Mouse (Mus musculus): ENCODE data around the gene Dtx2.

The Dtx2 gene

DNA sequence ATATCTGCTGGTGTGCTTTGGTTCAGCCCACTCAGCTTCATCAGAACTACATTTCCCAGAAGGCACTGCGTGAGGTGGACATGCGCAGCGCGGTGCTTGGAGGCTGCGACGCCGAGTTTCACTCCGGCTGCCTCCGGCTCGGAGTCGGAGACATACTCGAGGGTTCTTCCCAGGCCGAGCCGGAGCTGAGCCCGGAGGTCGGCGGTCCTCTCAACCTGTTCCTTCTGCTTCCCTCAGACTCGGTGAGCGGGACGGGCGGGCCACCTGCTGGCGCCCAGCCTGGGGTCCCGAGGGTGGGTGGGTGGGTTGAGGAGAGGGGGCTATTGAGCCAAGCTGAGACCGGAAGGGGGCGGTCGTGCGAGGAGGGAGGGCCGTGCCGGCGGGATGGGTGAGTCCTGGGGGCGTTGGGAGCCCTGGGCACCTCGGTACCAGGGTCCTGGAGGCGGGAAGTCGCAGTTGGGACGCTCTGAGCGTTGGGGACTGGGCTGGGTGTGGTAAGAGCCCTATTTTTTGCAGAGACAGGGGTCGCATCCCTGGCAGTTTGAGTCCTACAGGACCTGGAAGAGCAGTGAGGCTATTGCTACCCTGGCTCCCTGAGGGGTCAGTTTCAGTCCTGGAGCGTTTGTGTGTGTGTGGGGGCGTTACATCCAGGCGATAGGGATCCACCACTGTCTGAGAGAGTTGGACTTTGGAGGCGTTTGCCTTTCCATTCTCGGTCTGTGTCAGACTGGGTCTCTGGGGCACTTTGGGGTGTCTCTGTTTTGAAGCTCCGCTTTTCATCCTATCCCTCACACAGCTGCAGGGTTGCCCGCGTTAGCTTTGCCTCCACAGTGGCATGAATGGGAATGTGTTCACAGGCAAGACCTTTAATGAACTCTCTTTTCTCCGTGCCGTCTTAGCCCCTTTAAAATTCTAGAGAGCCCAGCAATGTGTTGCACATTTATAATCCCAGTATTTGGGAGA, at the start of gene Dtx2:
Gene Dtx2, plus strand, starts transcription at position 76 of the 963 bp plus-strand sequence.
- peak; percentile 78 to 86 for DNase-seq

DNA sequence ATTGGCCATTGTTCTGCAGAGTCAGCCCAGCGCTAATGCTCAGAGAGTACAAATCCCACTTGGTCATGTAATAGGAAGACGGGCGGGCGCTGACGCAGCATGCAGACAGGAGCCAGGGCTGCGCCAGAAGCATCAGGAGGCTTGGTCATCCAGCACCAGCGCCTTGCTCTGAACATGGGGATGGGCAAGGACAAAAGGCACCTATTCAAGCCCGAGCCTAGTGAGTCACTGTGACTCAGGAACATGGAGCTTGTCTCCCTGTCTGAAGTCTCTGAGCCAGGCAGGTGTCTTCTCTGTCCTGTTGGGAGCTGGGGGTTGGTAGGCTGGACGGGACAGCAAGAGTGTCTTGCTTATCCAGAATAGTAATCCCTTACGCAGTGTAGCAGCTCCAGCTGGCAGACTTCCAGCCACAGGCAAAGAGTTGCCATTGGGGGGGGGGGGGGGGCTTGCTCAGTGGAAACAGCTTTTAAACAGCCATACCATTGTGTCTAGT, 48.6 kb upstream of the Dtx2 start:
- DNase-seq: no peak

DNA sequence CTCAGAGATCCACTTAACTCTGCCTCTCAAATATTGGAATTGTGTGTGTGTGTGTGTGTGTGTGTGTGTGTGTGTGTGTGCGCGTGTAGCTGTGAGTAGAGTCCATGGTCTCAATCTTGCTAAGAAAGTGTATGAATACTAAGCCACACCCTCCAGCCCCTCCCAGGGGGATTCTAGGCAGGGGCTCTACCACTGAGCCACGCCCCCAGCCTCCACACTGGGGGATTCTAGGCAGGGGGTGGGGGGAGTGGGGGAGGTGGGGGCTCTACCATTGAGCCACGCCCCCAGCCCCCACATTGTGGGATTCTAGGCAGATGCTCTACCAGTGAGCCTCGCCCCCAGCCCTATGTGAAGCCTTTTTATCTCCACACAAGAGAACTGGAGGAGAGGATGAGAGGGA, 48.0 kb upstream of the Dtx2 start:
- DNase-seq: no peak

GRCm38 (mm10) chr5:135950710-135951412, 43.7 kb upstream of the Dtx2 start:
- DNase-seq: no peak

- DNase-seq: no peak
Observed at GRCm38 (mm10) chr5:135951660-135952059, 42.9 kb upstream of the Dtx2 start.

DNA sequence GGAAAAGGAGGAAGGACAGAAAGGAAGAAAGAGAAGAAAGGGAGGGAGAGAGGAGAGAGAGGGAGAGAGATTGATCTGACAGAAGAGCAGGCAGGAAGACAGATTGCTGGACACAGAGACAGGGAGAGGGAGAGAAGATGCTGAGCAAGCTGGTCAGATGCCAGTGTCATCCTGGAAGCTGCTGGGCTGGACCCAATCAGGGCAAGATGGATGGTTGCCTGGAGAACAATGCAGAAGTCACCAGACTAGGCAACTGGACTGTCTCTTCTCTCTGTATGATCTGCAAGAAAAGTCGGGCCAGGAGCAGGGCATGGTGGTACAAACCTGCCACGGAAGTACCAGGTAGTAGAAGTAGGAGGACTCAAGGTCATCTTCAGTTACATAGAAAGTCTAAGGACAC, 41.8 kb upstream of the Dtx2 start:
- DNase-seq: no peak

- no peak for DNase-seq
Observed at GRCm38 (mm10) chr5:135956300-135957206, 38.0 kb upstream of the Dtx2 start.

DNA sequence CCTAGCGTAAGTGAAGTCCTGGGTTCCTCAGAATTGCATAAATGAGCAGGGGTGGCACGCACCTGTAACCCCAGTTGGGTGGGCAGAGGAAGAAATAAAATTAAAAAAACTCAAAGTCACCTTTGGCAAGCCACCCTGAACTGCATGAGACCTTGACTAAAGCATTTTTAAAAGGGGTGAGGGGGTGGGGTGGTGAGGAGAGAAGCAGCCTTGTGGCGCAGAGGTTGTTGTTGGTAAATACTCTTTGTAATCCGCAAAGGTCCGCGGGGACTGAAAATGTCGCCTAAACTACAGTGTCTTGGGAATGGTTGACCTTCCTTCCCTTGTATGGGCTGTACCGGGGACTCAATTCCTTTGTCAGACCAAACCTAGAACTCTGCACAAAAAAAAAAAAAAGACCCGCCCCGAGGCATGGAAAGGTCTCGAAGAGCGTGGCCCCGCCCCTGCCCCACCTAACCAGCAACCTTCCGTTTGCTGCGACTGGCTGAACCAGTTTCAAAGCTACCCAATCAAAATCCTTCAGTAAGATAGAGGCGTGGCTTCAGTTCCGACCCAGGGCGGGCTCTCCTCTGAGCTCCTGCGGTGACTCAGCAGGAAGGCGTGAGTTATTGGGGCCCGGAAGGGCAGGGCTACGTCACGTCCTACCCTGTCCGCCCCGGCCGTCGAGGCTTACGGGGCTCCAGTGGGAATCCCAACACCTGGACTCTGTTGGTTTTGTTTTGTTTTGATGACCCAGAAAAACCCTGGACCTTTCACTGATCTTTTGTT, 37.2 kb upstream of the Dtx2 start:
- peak; percentile 78 to 89 for DNase-seq

DNA sequence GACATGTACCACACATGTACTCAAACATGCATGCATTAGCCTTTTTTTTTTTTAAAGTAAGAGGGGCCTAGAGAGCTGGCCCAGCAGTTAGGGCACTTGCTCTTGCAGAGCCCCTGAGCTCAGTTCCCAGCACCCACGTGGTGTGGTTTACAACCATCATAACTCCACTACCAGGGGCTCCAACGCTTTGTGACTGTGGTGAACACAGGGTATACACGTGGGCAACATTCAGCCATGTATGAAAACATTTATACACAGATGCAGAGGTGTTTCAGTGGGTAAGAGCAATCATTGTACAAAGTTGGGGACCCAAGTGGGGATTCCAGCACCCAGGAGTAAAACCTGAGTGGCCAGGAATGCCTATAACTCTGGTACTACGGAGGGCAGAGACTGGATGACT, 36.2 kb upstream of the Dtx2 start:
- DNase-seq: no peak

- no peak for DNase-seq
Observed at GRCm38 (mm10) chr5:135959911-135960310, 34.7 kb upstream of the Dtx2 start.

GRCm38 (mm10) chr5:135960909-135961635, 33.5 kb upstream of the Dtx2 start:
- DNase-seq: no peak

DNA sequence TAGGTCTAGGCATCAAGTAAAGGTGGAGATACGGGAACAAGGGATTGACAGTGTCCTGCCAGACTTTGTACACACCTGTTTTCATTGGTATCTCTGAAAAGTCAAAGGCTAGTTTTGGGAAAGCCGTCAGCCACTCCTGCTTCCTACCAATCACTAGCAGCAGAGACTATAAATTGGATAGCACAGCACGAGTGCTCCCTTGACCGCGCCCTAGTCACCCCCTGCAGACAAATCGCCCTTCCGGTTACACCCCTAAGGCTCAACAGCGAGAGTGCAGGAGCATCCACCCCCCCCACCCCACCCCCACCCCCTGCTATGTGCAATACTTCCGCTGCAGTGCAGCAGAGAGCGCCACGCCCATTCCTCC, 32.5 kb upstream of the Dtx2 start:
- no peak for DNase-seq

- peak; percentile 94 to 99 for DNase-seq
Observed at GRCm38 (mm10) chr5:135962492-135963279, 31.9 kb upstream of the Dtx2 start.

GRCm38 (mm10) chr5:135963280-135963627, 31.3 kb upstream of the Dtx2 start:
- no peak for DNase-seq

GRCm38 (mm10) chr5:135965501-135965930, 29.1 kb upstream of the Dtx2 start:
- no peak for DNase-seq

GRCm38 (mm10) chr5:135966866-135967265, 27.7 kb upstream of the Dtx2 start:
- DNase-seq: no peak

GRCm38 (mm10) chr5:135968781-135969180, 25.8 kb upstream of the Dtx2 start:
- DNase-seq: peak in 1 of 2 experiments; percentile 67

DNA sequence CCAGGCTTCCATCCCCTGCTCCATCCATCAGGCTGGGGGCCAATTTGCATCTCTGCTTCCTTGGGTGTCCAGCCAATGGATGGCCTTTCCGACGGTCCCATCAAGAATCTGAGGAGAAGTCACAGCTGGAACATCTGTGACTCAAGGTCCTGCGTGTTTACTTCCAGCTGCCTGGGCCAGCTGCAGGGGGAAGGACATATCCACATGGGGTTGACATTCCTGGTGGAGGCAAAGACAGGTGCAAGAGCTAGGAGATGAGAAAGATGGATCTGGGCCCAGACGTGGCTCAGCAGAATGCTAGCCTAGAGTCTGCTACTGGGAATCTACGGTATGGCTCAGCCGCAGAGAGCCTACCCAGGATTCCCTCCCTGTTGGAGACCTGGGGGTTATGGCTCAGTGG, 24.4 kb upstream of the Dtx2 start:
- DNase-seq: no peak

DNA sequence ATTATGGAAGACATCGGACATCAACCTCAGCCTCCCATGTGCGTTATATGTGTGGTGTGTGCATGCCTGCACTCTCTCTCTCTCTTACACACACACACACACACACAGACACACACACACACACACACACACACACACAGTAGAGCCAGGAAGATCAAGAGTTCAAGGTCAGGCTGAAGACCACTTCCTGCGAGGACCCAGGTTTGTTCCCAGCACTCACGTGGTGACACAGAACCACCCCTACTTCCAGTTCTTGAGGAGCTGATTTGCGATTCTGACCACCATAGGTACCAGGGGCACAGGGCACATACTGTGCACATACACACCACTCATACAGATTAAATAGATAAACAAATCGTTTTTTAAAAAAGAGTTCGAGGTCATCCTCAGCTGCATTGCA, 22.7 kb upstream of the Dtx2 start:
- no peak for DNase-seq

DNA sequence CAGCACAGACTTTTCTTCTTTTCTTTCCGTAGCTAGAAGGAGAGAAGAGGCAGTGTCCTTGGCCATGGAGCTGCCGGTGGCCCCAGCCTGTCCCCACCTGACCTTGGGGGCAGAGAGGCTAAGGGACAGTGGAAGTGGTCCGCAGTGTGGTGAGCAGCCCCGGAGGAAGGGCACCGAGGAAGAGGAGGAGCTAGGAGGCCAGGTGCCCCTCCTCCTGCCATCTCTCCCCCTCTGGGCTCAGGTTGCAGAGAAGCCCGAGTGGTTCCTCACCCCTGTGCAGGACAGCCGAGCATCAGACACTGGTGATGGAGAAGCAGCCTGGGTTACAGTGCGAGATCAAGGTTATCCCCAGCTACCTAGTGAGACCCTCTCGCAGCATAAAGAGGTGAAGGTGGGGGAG, 20.2 kb upstream of the Dtx2 start, which contains the start of gene Ssc4d:
Gene Ssc4d, minus strand, starts transcription at position 167 of the 400 bp plus-strand sequence.
- no peak for DNase-seq

Data from spleen, adult 18-20 months (tissue).